Mouse (Mus musculus): ENCODE measurements around the gene Jtb. TPM values are rescaled to one million over a fixed set of nuclear protein-coding genes. Genes with fewer than 3 reads are reported as not detected.

Jtb gene
- polyA plus RNA-seq, 1 experiment from 2014 or later, result 41.1 TPM

DNA sequence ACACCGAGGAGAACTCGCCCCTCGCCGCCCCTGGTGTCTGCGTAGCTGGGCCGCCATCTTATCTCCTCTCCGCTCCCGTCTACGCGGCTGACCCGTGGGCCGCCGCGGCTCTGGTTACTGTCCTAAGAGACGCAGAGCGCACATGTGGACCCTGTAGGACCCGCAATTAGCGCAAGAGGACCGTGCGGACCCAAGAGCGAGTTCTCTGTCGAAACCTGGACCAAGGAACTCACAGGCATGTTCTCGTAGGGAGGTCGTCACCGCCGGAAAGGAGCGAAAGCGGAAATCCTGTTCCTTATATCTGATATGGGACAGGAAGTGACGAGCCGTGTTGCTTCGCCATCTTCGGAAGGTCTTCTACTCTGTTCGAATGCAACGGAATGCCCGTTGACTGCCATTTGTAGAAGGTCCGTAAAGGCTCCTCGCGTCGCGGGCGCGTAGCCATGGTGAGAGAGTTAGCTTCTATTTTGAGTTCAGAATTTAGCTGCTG is 18.0 kb upstream of the Jtb start, which contains the start of the genes Rps27 and Rab13:
TSS of gene Rps27 (minus strand) at position 275 of the 490 bp plus-strand sequence.
TSS of gene Rab13 (plus strand) at position 319 of the 490 bp plus-strand sequence.
- peaks cover 31% of the 10 kb centered on the region for H3K79me2 ChIP-seq (ENCODE audit: inconsistent target)
- H3K4me3 ChIP-seq (ENCODE audit: inconsistent target), result peak within 1 kb of the TSS; percentile 83
- H3K36me3 ChIP-seq (ENCODE audit: inconsistent target), result peaks cover 37% of the 10 kb centered on the region; the same call in 1 of the 2 replicates
- peak within 1 kb of the TSS; percentile 79 for H3K27ac ChIP-seq
- 2% methylated on average over 42 of the region's 42 CpGs for WGBS (ENCODE audit: missing documents)

DNA sequence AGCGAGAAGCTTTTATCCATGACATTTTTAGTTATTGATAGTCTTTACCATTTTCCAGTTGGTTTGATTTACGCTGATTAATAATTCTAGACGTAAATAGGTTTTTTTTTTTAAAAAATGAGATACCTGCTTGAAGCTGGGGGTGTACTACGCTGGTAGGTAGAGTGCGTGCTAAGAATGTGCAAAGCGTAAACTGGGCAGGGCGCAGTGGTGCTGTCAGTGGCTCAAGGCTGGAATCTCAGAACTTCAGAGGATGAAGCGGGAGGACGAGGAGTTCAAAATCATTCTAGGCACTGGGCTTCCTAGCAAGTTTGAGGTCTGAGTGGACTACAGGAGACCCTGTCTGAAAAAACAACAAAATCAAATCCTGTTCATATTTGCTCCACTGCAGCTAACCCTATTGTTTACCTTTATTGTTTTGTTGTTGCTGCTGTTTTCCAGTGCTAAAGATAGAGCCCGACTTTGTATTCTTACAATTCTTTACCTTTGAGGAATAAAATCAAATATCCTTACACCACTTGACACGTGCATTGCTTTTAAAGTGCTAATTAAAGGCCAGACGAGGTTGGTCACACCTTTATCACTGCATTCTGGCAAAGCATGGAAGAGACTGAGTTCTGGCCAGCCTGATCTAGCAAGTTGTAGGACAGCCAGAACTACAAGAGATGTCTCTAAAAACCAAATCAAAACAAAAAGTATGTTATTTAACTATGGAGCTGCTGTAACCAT is 17.3 kb upstream of the Jtb start:
- Histone ChIP-seq H3K36me3 (ENCODE audit: inconsistent target) (peaks cover 30% of the 10 kb centered on the region; the same call in 1 of the 2 replicates), H3K27ac (peak overlapping the region; percentile 79; the same call in 1 of the 2 replicates), H3K4me3 (ENCODE audit: inconsistent target) (peak overlapping the region; percentile 83), H3K79me2 (ENCODE audit: inconsistent target) (peaks cover 31% of the 10 kb centered on the region)
- 45% methylated on average over 12 of the region's 12 CpGs for WGBS (ENCODE audit: missing documents)

DNA sequence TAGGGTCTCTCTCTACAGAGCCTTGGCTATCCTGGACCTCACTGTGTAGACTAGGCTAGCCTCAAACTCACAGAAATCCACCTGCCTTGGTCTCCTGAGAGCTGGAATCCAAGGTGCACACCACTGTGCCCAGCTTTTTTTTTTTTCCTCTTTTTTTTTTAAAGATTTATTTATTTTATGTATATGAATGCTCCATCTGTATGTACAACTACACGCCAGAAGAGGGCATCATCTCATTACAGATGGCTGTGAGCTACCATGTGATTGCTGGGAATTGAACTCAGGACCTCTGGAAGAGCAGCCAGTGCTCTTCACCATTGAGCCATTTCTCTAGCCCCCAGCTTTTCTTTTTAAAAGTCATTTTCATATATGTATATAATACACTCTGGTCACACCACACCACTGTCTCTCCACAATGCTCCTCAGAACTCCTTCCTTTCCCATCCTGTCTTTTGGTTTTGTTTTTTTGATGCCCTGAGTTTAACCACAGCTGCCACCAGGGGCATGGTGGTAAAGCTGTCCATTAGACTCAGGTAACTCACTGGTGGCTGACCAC is 15.5 kb upstream of the Jtb start:
- WGBS (ENCODE audit: missing documents), result 50% methylated on average over 1 of the region's 1 CpGs
- peaks cover 26% of the 10 kb centered on the region for H3K79me2 ChIP-seq (ENCODE audit: inconsistent target)
- H3K27ac ChIP-seq, result no peak overlapping the region
- no peak overlapping the region for H3K4me3 ChIP-seq (ENCODE audit: inconsistent target)
- H3K36me3 ChIP-seq (ENCODE audit: inconsistent target), result peaks cover 13% of the 10 kb centered on the region; the same call in 1 of the 2 replicates

DNA sequence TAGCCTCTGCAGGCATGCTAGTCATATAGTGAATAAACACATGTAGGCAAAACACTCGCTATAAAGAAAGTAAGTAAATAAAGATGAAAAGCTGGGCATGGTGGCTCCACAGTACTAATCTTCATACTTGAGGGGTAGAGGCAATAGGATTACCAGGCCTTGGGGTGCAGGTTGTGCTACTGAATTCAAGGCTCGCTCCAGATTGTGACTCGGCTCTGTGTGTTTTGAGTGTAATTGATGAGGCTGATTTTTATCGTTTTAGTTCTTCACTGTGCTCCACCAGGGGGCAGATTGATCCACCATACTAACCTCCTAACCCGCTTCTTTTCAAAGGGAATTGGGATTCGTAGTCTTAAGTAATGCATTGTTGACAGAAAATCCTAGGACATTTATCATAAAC is 11.3 kb upstream of the Jtb start:
- H3K79me2 ChIP-seq (ENCODE audit: inconsistent target), result no peaks in the 10 kb centered on the region
- no peaks in the 10 kb centered on the region for H3K36me3 ChIP-seq (ENCODE audit: inconsistent target)
- peak overlapping the region; percentile 34; the same call in 1 of the 2 replicates for H3K4me3 ChIP-seq (ENCODE audit: inconsistent target)
- peak overlapping the region; percentile 53 for H3K27ac ChIP-seq
- WGBS (ENCODE audit: missing documents), result 13% methylated on average over 6 of the region's 6 CpGs

DNA sequence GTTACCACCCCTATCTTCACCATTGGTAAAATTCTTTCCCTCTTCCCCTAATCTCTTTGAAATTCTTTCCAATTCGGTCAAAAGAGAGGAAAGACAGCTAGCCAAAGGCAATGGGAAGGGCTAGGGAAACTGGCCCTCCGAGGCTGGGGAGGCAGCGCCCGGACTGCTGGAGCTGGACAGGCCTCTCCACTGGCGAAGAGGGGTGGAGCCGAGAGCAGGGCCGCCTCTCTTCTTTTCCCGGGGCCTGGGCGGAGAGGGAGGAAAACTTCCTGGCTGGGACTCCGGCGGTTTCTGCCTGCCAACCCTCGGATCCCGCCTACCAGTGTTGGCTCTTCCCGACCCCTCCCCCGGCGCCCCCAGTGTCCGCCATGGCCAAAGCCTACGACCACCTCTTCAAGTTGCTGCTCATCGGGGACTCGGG is 10.9 kb upstream of the Jtb start:
- Histone ChIP-seq H3K79me2 (ENCODE audit: inconsistent target) (no peaks in the 10 kb centered on the region), H3K27ac (peak overlapping the region; percentile 53), H3K36me3 (ENCODE audit: inconsistent target) (no peaks in the 10 kb centered on the region), H3K4me3 (ENCODE audit: inconsistent target) (peak overlapping the region; percentile 34)
- WGBS (ENCODE audit: missing documents), result 3% methylated on average over 16 of the region's 20 CpGs

DNA sequence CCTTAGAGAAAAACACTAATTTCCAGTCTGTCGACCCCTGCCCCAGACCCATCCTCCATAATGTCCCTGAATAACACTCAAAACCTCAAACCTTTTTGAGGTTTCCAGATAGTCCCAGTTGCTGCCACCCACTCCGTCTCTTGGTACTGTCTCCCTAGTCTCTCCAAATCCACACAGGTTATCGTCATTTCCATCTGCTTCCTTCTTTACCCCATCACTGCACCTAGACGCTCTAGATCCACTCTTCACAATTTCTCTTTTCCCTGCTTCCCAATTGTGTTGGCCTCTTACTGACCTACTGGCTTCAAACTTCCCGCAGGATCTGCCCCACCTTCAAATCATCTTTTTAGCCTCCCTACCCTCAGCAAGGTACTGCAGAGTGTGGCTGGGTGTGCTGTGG is 10.3 kb upstream of the Jtb start:
- WGBS (ENCODE audit: missing documents), result 46% methylated on average over 5 of the region's 5 CpGs
- Histone ChIP-seq H3K36me3 (ENCODE audit: inconsistent target) (no peaks in the 10 kb centered on the region), H3K79me2 (ENCODE audit: inconsistent target) (no peaks in the 10 kb centered on the region), H3K4me3 (ENCODE audit: inconsistent target) (peak overlapping the region; percentile 34), H3K27ac (no peak overlapping the region)

DNA sequence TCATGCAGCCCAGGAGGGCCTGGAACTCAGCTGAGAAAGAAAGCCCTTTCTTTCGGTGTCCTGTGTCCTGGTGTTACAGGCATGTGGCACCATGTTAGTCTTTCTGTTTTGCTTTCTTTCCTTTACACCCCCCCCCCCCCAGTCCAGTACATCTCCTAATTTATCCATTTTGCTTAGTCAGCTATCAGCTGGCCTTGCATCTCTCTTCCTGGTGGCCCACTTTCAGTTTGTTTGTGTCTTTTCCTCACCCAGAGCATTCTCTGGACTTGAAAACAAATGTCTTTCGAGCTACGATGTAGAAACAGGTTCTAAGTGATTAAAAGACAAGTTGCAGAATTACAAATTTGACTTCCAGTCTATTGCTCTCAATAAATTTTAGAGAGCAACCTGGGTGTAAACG is 8.9 kb upstream of the Jtb start:
- no peak overlapping the region for H3K27ac ChIP-seq
- H3K79me2 ChIP-seq (ENCODE audit: inconsistent target), result no peaks in the 10 kb centered on the region
- no peaks in the 10 kb centered on the region for H3K36me3 ChIP-seq (ENCODE audit: inconsistent target)
- 86% methylated on average over 4 of the region's 4 CpGs for WGBS (ENCODE audit: missing documents)
- no peak overlapping the region for H3K4me3 ChIP-seq (ENCODE audit: inconsistent target)

DNA sequence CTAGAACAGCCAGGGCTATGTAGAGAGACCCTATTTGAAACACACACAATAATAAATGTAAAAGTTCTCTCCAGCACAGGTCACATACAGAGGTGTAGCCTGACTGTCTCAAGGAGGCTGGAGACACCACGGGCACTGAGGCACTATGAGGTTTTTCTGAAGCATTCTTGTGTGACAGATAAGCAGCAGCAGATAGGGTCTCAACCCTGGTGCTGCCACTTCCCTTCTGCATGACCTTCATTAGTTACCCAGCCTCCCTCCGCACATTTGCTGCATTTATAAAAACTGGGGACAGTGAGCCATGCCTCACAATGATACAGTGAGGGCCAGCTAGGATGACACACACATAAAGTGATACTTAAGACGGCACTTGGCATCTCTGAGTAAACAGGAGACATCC is 8.5 kb upstream of the Jtb start:
- Histone ChIP-seq H3K36me3 (ENCODE audit: inconsistent target) (no peaks in the 10 kb centered on the region), H3K79me2 (ENCODE audit: inconsistent target) (no peaks in the 10 kb centered on the region), H3K4me3 (ENCODE audit: inconsistent target) (no peak overlapping the region), H3K27ac (no peak overlapping the region)
- 91% methylated on average over 3 of the region's 3 CpGs for WGBS (ENCODE audit: missing documents)

DNA sequence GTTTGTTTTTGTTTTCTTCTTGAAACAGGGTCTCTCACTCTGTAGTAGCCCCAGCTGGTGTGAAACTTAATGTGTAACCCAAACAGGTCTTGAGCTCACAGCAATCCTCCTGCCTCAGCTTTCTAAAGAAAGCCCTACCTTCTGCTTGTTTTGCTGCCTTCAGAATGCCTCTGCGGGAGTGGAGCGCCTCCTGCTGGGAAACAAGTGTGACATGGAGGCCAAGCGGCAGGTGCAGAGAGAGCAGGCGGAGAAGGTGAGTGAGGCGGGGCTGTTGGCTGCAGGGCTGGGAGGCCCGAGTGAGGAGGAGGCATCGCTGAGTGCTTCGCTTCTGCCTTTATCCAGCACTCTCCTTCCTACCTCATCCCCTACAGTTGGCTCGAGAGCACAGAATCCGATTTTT is 7.1 kb upstream of the Jtb start:
- WGBS (ENCODE audit: missing documents), result 94% methylated on average over 10 of the region's 10 CpGs
- no peak overlapping the region for H3K27ac ChIP-seq
- H3K36me3 ChIP-seq (ENCODE audit: inconsistent target), result no peaks in the 10 kb centered on the region
- H3K4me3 ChIP-seq (ENCODE audit: inconsistent target), result no peak overlapping the region
- H3K79me2 ChIP-seq (ENCODE audit: inconsistent target), result no peaks in the 10 kb centered on the region

DNA sequence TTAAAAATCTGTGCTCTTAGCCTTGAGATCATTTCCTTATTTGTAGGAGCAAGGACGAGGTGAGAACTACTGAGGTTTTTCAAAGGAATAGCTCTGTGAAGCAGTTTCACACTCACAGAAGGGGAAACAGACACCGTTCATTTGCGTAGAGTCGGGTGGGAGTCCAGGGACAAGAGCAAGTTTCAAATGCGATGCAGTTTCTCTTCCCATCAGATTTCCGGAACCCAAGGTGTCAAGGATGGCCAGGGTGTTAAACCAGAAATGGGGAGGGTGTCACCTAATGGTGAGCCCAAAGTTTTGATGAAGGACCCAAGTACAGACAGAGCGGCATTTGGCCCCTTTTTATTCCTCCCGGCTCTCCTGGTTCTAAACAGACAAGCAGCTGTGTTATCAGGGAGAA is 322 bp upstream of the Jtb start:
- peaks cover 21% of the 10 kb centered on the region for H3K36me3 ChIP-seq (ENCODE audit: inconsistent target)
- peaks cover 16% of the 10 kb centered on the region for H3K79me2 ChIP-seq (ENCODE audit: inconsistent target)
- H3K4me3 ChIP-seq (ENCODE audit: inconsistent target), result peak overlapping the region; percentile 77
- 6% methylated on average over 8 of the region's 8 CpGs for WGBS (ENCODE audit: missing documents)
- peak overlapping the region; percentile 24 for H3K27ac ChIP-seq

DNA sequence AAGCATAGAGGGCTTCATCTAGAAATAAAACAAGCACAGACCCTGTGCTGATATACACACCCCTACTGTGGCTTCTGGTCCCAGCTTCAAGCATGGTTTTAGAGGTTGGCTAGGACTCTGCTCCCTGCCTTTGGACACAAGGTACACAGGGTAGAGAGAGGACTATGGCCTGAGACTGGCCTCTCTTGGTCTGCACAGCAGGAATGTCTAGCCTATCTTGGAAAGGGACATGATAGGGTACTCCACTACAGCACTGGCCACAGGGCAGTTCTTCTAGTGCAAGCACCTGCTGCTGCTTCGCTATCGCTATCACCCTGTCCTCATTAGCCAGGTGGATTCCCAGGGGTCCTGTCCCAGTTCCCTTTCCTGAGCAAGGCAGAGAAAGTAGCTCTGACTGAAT is 9.9 kb downstream of the Jtb start:
- no peak overlapping the region for H3K4me3 ChIP-seq (ENCODE audit: inconsistent target)
- no peaks in the 10 kb centered on the region for H3K36me3 ChIP-seq (ENCODE audit: inconsistent target)
- no peak overlapping the region for H3K27ac ChIP-seq
- no peaks in the 10 kb centered on the region for H3K79me2 ChIP-seq (ENCODE audit: inconsistent target)
- WGBS (ENCODE audit: missing documents), result 100% methylated on average over 2 of the region's 2 CpGs

DNA sequence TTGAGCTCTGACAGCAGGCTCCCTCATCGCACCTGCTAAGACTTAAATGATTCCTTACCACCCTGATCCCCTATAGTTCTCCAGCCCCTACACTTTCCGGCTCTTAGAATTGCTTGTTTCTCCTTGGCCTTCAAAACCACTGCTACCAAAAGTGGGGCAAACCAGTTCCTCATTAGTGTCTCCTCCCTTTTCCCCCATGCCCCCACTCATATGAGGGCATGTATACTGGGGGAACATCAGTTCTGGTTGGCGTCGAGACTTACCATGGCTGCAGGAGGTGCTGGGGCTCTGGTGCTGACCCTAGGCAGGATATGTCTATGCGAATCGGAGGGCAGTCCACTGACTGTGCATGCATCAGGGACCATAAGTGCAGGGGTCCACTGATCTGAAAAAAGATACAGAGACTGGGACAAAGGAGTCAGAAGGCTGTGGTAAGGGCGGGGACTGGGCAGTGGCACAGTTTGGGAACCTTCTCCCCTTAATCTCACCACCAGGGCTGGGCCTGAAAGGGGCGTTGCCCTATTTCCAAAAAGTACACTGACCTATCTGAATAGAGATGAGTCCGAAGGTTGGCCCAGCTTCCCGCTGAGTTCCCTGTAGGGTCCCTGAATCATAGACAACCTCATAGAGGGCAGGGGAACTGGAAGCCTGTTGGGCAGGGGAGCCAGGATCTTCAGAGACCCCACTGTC is 10.4 kb downstream of the Jtb start:
- Histone ChIP-seq H3K27ac (no peak overlapping the region), H3K4me3 (ENCODE audit: inconsistent target) (no peak overlapping the region), H3K36me3 (ENCODE audit: inconsistent target) (no peaks in the 10 kb centered on the region), H3K79me2 (ENCODE audit: inconsistent target) (no peaks in the 10 kb centered on the region)
- WGBS (ENCODE audit: missing documents), result 79% methylated on average over 10 of the region's 10 CpGs

DNA sequence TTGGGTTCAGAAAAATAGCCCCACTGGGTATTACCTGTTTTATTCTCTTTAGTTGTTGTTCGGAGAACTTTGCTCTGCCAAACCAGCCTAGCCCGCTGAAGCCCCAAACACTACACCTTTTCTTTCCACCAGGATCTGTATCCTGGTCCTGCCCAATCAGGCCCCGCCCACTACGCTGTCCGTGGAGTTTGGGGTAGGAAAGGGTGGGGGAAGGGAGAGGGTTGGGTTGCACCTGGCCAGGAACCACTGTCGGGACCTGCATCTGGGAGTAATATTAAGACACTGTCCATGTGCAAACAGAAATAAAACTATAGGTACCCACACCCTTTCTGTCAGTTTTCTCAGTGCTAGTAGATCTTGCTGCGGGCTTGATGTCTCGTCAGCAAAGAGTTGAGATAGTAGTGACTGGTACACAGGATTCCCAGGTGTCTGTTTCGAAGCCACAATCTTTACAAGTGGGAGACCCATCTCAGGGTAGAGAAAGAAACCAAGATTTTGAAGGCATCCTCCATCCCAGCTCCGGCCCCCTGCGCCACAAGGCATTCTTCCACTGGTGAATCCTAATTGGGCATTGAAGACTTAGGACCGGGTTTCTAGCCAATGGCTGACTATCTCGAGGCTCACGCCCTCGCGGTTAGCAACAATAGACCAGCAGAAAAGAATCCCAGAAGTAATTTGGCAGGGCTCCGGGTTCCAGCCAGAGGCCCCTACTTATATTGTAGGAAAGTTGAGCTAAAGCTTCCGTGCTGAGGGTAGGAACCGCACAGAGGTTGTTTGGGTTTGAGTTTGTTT is 11.8 kb downstream of the Jtb start, which contains the start of gene Creb3l4:
TSS of gene Creb3l4 (minus strand) at position 529 of the 792 bp plus-strand sequence.
- no peaks in the 10 kb centered on the region for H3K36me3 ChIP-seq (ENCODE audit: inconsistent target)
- 80% methylated on average over 18 of the region's 19 CpGs for WGBS (ENCODE audit: missing documents)
- H3K4me3 ChIP-seq (ENCODE audit: inconsistent target), result no peak within 1 kb of the TSS
- no peak within 1 kb of the TSS for H3K27ac ChIP-seq
- H3K79me2 ChIP-seq (ENCODE audit: inconsistent target), result no peaks in the 10 kb centered on the region; the same call in 1 of the 2 replicates

DNA sequence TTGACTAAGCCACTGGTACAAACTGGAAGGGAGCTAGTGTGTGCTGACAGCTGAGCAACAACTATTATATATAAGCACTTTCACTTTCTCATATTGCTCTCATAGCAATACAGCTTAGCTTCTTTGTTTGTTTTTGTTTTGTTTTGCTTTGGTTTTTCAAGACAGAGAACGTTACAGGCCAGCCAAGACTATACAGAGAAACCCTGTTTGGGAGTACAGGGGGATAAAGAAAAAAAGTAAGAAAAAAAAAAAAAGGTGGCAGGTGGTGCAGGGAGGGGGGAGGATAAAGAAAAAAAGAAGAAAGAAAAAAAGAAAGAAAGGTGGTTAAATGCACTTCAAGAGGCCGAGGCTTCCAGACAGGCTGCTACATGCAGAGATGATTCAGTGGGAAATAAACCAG is 14.0 kb downstream of the Jtb start:
- peaks cover 19% of the 10 kb centered on the region for H3K79me2 ChIP-seq (ENCODE audit: inconsistent target)
- H3K4me3 ChIP-seq (ENCODE audit: inconsistent target), result no peak overlapping the region
- H3K27ac ChIP-seq, result no peak overlapping the region
- 9% methylated on average over 2 of the region's 2 CpGs for WGBS (ENCODE audit: missing documents)
- H3K36me3 ChIP-seq (ENCODE audit: inconsistent target), result no peaks in the 10 kb centered on the region

All from macrophage (primary cell).